Mouse (Mus musculus) midbrain, postnatal 0 days (tissue): ENCODE measurements around the gene Dnah17. TPM values are rescaled to one million over a fixed set of nuclear protein-coding genes. Genes with fewer than 3 reads are reported as not detected.
A peak's percentile ranks its signal among the peaks of the same experiment; 100 is the strongest.

Experiments
- ATAC-seq: fragments of 200-750 bp; cut with Nextera tagmentation; 2 replicates; pipeline ENCODE4 v1.8.0; 2017; ENCODE audit warnings: moderate number of reproducible peaks, mild to moderate bottlenecking, moderate TSS enrichment, moderate library complexity; ENCODE audit not compliant: low FRiP score
- DNase-seq: peaks from one replicate; pipeline ENCODE4 v3.0.0-alpha.2; 2015; ENCODE audit warnings: low spot score
- H3K27ac ChIP-seq: fragments of 300-500 bp; sonication (generic); 2 replicates; pipeline ENCODE4 v1.5.1; 2014; ENCODE audit warnings: low read depth, mild to moderate bottlenecking, low read length, mixed read lengths
- H3K27me3 ChIP-seq: fragments of 300-500 bp; sonication (generic); 2 replicates; pipeline ENCODE4 v1.6.1; 2014; ENCODE audit warnings: low read length, control low read depth, mixed read lengths; ENCODE audit not compliant: insufficient read depth
- H3K36me3 ChIP-seq: fragments of 300-500 bp; sonication (generic); 2 replicates; pipeline ENCODE4 v1.6.1; 2014; ENCODE audit warnings: low read length, control low read depth, mixed read lengths; ENCODE audit not compliant: insufficient read depth
- H3K4me1 ChIP-seq: fragments of 300-500 bp; sonication (generic); 2 replicates; pipeline ENCODE4 v1.6.1; 2014; ENCODE audit warnings: mild to moderate bottlenecking, control low read depth, antibody characterized with exemption, low read length, mixed read lengths; ENCODE audit not compliant: insufficient read depth
- H3K4me2 ChIP-seq: fragments of 300-500 bp; sonication (generic); 2 replicates; pipeline ENCODE4 v1.6.1; 2014; ENCODE audit warnings: low read depth, mild to moderate bottlenecking, low read length, mixed read lengths; ENCODE audit not compliant: poor library complexity, severe bottlenecking
- H3K4me3 ChIP-seq: fragments of 300-500 bp; sonication (generic); 2 replicates; pipeline ENCODE4 v1.5.1; 2014; ENCODE audit warnings: low read depth, mild to moderate bottlenecking, low read length, moderate library complexity
- H3K9ac ChIP-seq: fragments of 300-500 bp; sonication (generic); replicated peaks from 2 replicates; pipeline ENCODE4 v1.6.1; 2014; ENCODE audit warnings: mild to moderate bottlenecking, low read length, moderate library complexity, mixed read lengths; ENCODE audit not compliant: poor library complexity, severe bottlenecking
- H3K9me3 ChIP-seq: fragments of 300-500 bp; sonication (generic); 2 replicates; pipeline ENCODE4 v1.6.1; 2016; ENCODE audit warnings: low read length, control low read depth
- CTCF ChIP-seq: IDR thresholded peaks from 2 replicates; pipeline ENCODE4 v1.5.1; 2016; ENCODE audit warnings: antibody characterized with exemption, mild to moderate bottlenecking
- WGBS: fragments of 180-500 bp; shearing (Covaris S2); extraction: QIAGEN DNeasy Blood & Tissue Kit; methylation state at CpG from one replicate; pipeline ENCODE4 v1.1.7; 2014; 5-methylcytosine and 5-hydroxymethylcytosine counted together
- polyA plus RNA-seq: library from polyadenylated mRNA; unstranded; fragments of >200 nt; fragmentation: Nextera tagmentation; extraction: Ambion mirVana; gene quantifications from 2 replicates; pipeline ENCODE4 v1.2.1, GENCODE M21; 2015
- total RNA-seq: library from RNA; depleted of rRNA; stranded (reverse); fragments of >200 nt; gene quantifications from 2 replicates; pipeline ENCODE4 v1.2.3, GENCODE M21; 2014

Dnah17 gene
- total and polyA plus RNA-seq, 2 experiments from 2014 or later, result 0.05 to 0.20 TPM

- ATAC-seq (no peak), DNase-seq (no peak)
- 70% methylated on average over 8 of the region's 8 CpGs for WGBS
Measured at GRCm38 (mm10) chr11:118132136-118132535, 1.7 kb upstream of the Dnah17 start.

GRCm38 (mm10) chr11:118129812-118130211 is 622 bp downstream of the Dnah17 start:
- Histone ChIP-seq H3K9ac (no peak overlapping the region), H3K4me1 (no peaks in the 10 kb centered on the region), H3K27me3 (no peaks in the 10 kb centered on the region), H3K36me3 (no peaks in the 10 kb centered on the region), H3K4me2 (no peak overlapping the region), H3K27ac (no peak overlapping the region), H3K4me3 (no peak overlapping the region), H3K9me3 (no peaks in the 10 kb centered on the region)
- 93% methylated on average over 2 of the region's 2 CpGs for WGBS
- DNase-seq (no peak), ATAC-seq (no peak)
- TF ChIP-seq CTCF, result no peak

More at GRCm38 (mm10) chr11:118132136-118132535, 1.7 kb upstream of the Dnah17 start:
- Histone ChIP-seq H3K9ac (no peak overlapping the region), H3K36me3 (no peaks in the 10 kb centered on the region), H3K27me3 (no peaks in the 10 kb centered on the region), H3K4me2 (no peak overlapping the region), H3K4me3 (no peak overlapping the region), H3K27ac (no peak overlapping the region), H3K9me3 (no peaks in the 10 kb centered on the region), H3K4me1 (no peaks in the 10 kb centered on the region)
- TF ChIP-seq CTCF, result peak; percentile 52

GRCm38 (mm10) chr11:118121592-118121991 is 8.8 kb downstream of the Dnah17 start:
- Histone ChIP-seq H3K27ac (no peak overlapping the region), H3K9me3 (no peaks in the 10 kb centered on the region), H3K4me3 (no peak overlapping the region), H3K36me3 (no peaks in the 10 kb centered on the region), H3K4me1 (no peaks in the 10 kb centered on the region), H3K27me3 (no peaks in the 10 kb centered on the region), H3K4me2 (no peak overlapping the region), H3K9ac (no peak overlapping the region)
- no peak for TF ChIP-seq CTCF
- ATAC-seq (no peak), DNase-seq (no peak)
- 91% methylated on average over 11 of the region's 11 CpGs for WGBS

- H3K9me3 ChIP-seq, result no peaks in the 10 kb centered on the region
- ATAC-seq (no peak), DNase-seq (no peak)
- no peak overlapping the region for H3K4me3 ChIP-seq
- no peak overlapping the region for H3K9ac ChIP-seq
- no peak overlapping the region for H3K27ac ChIP-seq
- TF ChIP-seq CTCF, result no peak
- H3K4me2 ChIP-seq, result no peak overlapping the region
- no peaks in the 10 kb centered on the region for H3K27me3 ChIP-seq
- no peaks in the 10 kb centered on the region for H3K4me1 ChIP-seq
- WGBS, result 84% methylated on average over 8 of the region's 8 CpGs
- no peaks in the 10 kb centered on the region for H3K36me3 ChIP-seq
Measured at GRCm38 (mm10) chr11:118118777-118119176, 11.7 kb downstream of the Dnah17 start.

- no peak overlapping the region for H3K27ac ChIP-seq
- no peak for DNase-seq
- H3K4me1 ChIP-seq, result no peaks in the 10 kb centered on the region
- WGBS, result 82% methylated on average over 8 of the region's 8 CpGs
- H3K27me3 ChIP-seq, result no peaks in the 10 kb centered on the region
- TF ChIP-seq CTCF, result no peak
- no peak overlapping the region for H3K9ac ChIP-seq
- no peak for ATAC-seq
- H3K9me3 ChIP-seq, result no peaks in the 10 kb centered on the region
- H3K4me2 ChIP-seq, result no peak overlapping the region
- H3K36me3 ChIP-seq, result no peaks in the 10 kb centered on the region
- no peak overlapping the region for H3K4me3 ChIP-seq
Measured at GRCm38 (mm10) chr11:118114581-118115110, 15.8 kb downstream of the Dnah17 start.

GRCm38 (mm10) chr11:118113516-118114205 is 16.8 kb downstream of the Dnah17 start:
- WGBS, result 88% methylated on average over 14 of the region's 14 CpGs
- no peak for TF ChIP-seq CTCF
- H3K27ac ChIP-seq, result no peak overlapping the region
- no peaks in the 10 kb centered on the region for H3K9me3 ChIP-seq
- no peaks in the 10 kb centered on the region for H3K27me3 ChIP-seq
- no peak overlapping the region for H3K4me3 ChIP-seq
- ATAC-seq, result no peak
- H3K4me1 ChIP-seq, result no peaks in the 10 kb centered on the region
- no peak overlapping the region for H3K9ac ChIP-seq
- no peak overlapping the region for H3K4me2 ChIP-seq
- H3K36me3 ChIP-seq, result no peaks in the 10 kb centered on the region
- DNase-seq, result no peak
